Mouse (Mus musculus) cerebral cortex, adult 2 months (tissue): ENCODE results near the gene Ptdss2.

Experiments used
- whole genome bisulfite sequencing: fragments of 180-500 bp; shearing (Covaris S2); methylation state at CpG from one replicate; pipeline ENCODE4 v1.1.7; 2018; 5-methylcytosine and 5-hydroxymethylcytosine counted together

The Ptdss2 gene

DNA sequence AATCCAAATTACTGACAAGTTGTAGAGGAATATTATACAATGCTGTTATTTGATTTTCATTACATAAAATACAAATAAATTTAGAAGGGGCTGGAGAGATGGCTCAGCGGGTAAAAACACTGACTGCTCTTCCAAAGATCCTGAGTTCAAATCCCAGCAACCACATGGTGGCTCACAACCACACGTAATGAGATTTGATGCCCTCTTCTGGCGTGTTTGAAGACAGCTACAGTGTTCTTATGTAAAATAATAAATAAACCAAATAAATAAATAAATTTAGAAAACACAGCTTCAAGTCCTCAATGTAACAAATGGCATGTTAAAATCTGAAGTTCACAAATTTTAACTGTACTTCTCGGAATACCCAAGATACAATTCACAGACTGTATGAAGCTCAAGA, 52.9 kb downstream of the Ptdss2 start:
- 75% methylated on average over 4 of the region's 4 CpGs for WGBS

DNA sequence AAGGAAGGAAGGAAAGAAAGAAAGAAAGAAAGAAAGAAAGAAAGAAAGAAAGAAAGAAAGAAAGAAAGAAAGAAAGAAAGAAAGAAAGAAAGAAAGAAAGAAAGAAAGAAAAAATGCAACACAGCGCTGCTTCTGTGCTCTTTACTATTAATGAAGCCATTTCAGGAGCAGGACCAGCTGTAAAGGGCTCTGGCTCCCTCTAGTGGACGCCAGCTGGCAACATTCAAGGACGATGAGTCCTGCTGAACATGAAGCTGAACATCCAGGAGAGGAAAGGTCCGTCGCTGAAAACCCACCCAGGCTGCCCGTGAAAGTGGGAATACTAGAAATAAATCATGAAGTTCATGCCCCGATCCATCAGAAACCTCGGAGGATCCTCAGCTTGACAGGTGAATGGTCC, 54.0 kb downstream of the Ptdss2 start:
- WGBS = 2% methylated on average over 8 of the region's 8 CpGs

DNA sequence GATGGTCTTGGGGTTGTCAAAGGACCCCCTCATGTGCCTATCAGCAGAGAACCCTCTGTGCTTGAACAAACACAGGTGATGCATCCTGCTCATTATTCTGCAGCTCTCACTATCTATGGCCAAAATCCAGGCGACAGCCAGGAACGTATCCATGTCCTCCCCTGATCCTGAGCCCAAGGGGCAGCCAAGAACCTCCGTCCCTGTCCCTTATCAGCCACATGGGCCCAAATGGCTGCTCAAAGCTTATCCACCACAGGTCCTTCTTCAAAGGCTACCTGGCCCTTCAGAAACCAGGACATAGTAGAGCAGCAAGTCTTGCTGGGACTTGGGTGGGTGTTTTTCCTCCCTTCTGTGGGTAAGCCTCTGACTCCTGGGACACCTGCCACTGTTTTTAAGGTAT, 66.0 kb downstream of the Ptdss2 start:
- WGBS = 82% methylated on average over 3 of the region's 3 CpGs

DNA sequence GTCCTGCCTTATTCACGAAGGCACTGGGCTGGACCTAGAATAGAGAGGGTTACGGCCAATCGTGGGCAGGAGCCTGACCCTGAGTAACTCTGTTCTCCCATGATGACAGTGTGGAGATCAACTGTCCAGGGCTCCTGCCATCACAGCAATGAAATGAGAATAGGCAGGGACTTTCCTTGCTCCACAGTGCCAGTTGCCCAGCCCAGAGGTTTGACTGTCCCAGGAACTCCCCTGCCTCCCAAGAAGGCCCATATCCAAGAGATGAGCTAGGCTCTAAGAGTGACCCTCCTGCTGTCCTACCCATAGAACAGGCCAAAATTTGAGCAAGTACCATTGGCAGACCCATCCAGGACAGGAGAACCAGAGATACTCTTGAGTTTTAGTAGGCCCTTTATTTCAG, 66.6 kb downstream of the Ptdss2 start:
- WGBS = 83% methylated on average over 3 of the region's 3 CpGs

DNA sequence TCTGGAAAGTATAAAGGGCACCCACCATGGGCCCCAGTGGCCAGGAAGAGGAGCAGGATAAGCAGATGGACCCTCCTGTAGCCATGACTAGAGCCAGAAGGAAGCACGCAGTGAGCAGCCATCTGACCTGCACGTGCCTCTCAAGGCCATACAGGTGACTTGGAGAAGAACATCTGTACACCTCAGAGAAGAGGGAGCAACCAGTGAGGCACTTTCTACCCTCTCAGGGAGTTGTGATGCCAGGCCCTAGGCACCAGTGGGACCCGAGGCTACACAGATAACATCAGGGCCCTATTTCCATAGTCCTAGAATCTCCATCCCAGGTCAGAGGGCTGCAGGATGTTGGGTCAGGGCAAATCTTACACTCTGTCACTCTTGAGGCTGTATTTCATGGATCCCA, 68.0 kb downstream of the Ptdss2 start:
- 93% methylated on average over 3 of the region's 3 CpGs for WGBS

DNA sequence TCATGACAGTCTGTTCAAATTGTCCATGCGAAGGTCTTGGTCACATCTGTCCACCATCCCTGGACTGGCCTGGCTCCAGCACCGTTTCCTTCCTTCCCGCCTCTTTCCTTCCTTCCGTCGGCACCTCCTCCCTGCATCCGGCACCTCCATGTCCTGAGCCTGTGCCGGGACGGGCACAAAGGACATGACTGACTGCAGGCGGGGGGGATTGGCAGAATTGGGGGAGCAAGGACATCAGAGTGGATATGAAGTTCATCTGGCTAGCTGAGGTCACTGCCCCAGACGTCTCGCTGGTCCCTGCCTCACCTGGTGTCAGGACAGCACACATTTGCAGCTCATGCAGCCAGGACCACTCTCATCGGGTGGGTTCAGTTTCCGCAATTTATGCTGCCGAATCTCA, 68.9 kb downstream of the Ptdss2 start:
- 85% methylated on average over 14 of the region's 14 CpGs for WGBS

DNA sequence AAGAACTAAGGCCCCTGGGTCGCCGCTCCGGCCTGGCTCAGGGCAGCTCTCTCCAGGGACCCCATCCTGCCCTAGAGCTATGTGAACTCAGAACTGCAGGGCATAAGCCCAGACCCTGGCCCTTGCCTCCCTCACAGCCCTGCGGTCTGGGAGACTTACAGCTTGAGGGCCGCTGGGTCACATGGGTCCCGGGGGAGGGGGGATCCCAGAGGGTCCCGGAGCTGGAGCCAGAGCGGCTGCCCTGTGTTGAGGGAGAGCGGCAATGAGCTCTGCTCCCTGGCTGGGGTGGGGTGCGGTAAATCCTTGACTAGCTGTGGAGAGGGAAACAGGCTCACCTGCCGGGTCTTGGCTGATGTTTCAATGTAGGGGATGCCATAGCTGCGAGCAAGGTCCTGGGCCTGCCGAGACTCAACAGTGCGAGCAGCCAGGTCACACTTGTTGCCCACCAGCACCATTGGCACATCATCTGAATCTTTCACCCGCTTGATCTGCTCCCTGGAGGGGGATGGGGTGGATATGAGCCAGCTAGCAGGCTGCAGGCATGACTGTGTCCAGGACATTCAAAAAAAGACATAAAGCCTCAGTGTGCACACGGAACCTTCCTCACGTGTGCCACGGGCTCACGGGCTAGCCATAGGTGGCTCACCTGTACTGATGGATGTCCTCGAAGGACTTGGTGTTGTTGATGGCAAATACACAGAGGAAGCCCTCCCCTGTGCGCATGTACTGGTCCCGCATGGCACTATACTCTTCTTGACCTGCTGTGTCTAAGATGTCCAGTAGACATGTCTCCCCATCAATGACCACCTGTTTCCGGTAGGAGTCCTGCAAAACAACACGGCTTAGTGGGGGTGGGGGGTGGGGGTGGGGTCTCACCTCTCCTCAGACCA, 69.9 kb downstream of the Ptdss2 start:
- 85% methylated on average over 24 of the region's 24 CpGs for WGBS

DNA sequence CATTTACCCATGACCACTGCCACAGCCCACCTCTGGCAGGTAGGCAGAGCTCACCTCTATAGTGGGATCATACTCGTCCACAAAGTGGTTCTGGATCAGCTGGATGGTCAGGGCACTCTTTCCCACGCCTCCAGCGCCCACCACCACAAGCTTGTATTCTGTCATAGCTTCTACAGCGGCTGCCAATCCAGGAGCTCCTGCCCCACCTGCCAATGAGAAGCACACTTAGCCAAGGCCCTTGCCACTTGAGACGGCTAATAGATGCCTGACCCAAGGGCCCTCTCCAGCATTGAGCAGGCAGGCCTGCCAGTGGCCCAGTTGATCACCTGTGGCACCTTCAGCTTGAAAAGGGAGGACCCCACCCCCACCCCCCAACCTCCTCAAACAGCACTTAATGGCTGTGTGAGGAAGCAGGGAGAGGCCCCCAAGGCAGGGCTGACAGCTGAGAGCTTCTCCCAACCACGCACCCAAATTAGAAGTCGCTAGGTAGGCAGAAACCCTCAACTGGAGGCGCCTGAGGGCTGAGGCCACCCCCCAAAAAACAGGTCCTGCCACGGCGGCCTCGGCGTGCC, 70.7 kb downstream of the Ptdss2 start:
- WGBS = 23% methylated on average over 12 of the region's 12 CpGs

DNA sequence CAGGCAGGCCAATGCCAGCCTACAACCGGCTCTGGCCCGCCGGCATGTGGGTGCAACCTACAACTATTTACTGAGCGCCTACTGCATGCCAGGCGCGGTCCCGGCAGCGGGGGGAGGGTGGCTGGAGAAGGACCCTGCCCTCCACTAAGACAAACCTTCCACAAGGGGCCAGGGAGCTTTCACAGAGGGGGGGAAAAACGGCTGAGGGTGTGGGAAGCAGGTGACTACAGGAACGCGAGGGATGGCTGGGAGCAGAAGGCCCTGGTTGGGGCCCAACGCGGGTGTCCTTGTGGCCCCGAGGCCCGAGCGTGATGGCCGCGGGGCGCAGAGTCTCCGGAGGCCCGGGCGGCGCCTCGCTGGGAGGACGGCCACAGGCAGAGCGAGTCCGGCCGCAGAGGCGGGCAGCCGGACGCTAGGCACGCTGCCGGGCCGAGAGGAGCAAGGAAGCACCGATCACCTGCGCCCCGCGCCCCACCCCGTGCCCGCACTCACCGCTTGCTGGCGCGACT, 71.2 kb downstream of the Ptdss2 start:
- under 1% methylated on average over 43 of the region's 43 CpGs for WGBS

DNA sequence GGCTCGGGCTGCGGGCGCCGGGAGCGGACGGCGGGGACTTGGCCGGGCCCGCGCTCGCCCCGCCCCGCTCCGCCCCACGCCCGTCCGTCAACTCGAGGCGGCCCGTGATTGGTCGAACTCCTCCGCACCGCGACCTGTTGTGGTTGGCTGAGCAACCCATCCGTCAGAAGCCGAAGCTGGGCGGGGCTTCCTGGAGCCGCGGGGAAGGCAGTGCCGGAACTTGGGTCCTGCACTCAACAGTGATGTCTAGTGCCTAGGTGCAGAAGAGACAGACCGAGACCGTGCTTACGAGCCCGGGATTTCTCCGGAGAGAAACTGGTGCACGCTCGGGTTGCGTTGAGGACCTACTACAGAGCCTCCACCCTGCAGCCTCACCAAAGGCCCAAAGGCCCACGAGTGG, 71.8 kb downstream of the Ptdss2 start, which contains the start of the genes Hras and Lrrc56:
Gene Hras (minus strand): TSS at position 58 of the 400 bp plus-strand sequence.
Gene Lrrc56 (plus strand): TSS at position 210 of the 400 bp plus-strand sequence.
- WGBS = under 1% methylated on average over 39 of the region's 39 CpGs

DNA sequence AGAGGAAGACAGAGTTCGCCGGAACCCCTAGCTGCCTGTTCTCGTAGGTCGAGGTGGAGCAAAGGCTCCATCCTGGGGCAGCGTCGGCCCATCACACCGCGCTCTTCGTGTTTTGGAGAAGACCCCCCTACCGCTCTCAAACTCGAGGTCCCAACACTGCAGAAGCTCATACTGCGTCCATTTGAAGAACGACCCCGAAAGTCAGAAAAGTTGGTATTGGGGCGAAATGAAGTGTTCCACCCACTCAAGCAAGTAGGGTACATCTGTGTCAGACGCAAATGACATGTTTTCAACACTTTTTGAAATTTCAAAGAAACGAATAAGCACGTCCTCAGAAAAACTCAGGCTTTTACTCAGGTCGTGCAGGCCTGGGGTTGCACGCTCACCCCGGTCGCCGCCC, 72.2 kb downstream of the Ptdss2 start:
- under 1% methylated on average over 23 of the region's 23 CpGs for WGBS

DNA sequence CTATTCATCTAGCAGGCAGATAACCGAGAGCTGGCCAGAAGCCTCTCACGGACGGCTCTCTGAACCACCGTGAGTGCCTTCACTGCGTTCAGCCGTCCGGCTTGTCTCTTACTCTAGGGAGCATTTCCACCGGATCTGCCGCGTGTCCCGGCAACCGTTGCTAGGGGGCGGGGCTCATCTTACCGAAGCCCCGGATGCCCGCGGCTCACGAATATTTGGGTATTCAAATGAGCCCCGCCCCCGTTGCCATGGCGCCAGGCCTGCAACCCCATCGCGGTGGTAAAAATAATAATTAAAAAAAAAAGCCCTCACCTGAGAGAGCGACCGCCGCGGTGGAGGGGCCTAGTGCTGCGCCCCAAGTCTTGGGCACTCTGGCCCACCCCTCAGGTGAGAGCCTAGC, 72.6 kb downstream of the Ptdss2 start:
- WGBS = 2% methylated on average over 28 of the region's 28 CpGs

DNA sequence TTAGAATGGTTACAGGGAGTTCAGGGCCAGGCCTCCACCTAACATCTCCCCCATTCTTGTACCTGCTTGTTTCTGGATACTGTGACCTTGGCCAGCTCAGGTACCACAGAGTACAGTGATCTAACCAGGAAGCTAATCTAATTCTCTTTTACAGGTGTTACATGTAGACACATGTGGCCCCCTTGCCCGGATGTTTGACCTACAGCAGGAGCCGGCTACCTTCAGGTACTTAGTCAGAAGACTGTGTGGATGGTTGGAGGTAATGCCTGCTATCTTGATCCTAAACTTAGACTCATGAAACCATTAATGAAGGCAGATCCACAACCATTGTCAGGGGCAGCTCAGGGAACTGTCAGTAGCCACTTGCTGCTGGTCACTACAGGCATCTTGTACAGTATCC, 73.6 kb downstream of the Ptdss2 start:
- WGBS = 94% methylated on average over 2 of the region's 2 CpGs

DNA sequence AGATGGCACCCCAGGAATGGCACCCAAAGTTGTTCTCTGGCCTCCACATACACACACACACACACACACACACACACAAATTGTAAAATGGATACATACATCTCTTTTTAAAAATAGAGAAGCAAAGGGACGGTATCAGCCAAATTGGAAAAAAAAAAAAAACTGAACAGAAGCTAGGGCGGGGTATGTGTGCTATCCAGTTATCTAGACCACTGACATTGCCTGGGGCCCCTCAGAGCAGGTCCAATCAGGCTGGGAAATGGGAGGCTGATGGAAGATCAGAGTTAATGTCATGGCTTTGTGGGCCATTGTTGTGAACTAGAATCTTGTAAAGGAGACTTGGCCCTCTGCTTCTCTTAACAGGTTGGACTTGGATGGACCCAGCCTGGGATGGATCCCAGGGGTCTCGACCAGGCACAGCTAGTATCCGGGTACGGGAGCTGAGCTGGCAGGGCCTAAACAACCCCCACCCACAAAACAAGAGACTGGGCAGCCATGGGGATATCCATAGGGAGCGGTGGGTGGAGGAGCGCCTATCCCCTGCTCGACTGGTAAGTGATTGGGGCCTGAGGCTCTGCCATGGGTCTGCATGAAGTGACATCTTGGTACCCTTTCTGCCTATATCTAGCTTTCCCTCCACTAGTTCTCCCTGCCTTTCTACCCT, 74.6 kb downstream of the Ptdss2 start:
- 96% methylated on average over 8 of the region's 8 CpGs for WGBS

DNA sequence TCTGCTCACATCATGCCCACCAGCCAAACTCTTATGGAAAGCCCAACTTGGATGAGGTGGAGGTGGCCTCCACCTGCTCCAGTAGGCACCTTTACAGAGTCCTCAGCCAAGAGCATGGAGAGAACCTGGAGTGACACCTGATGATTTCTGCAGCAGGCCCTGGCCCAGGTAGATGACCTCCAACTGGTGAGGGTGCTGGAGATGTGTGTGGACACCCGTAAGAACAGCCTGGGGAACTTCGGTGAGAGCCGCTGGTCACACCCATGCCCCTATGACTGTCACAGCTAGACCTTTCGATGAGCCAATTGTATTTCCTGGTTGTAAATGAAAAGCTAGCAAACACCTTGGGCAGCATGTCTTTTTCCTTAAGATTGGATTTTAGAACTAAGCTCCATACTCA, 75.9 kb downstream of the Ptdss2 start:
- WGBS = 97% methylated on average over 4 of the region's 4 CpGs

DNA sequence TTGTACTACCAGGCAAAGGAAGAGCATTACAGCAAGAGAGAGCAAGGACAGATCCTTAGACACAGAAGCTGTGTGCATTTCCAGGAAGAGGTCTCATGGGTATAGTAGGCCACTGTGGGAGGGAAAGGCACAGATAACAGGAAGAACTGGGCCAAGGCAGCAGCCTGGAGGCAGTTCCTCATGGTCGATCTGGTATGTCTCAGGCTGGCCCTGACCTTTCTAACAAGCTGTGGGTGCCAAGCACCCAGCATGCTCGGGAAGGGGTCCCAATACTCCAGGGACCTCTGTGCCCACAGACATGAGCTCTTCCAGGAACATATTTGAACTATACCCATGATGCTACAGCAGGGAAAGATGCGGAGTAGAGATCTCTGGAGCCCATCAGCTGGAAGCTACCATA, 82.4 kb downstream of the Ptdss2 start:
- 81% methylated on average over 3 of the region's 3 CpGs for WGBS

DNA sequence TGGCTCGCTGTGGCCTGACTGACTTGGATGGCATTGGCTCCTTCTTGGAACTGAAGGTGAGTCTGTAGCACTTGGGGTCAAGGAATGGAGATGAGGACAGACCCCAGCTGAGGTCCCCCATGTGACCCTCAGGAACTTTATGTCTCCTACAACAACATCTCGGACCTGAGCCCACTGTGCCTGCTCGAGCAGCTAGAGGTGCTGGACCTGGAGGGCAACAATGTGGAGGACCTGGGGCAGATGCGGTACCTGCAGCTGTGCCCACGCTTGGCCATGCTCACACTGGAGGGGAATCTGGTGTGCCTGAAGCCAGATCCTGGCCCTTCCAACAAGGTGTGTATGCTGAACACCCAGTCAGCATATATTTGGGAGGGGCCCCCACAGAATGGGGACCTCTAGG, 83.3 kb downstream of the Ptdss2 start:
- WGBS = 94% methylated on average over 5 of the region's 5 CpGs

DNA sequence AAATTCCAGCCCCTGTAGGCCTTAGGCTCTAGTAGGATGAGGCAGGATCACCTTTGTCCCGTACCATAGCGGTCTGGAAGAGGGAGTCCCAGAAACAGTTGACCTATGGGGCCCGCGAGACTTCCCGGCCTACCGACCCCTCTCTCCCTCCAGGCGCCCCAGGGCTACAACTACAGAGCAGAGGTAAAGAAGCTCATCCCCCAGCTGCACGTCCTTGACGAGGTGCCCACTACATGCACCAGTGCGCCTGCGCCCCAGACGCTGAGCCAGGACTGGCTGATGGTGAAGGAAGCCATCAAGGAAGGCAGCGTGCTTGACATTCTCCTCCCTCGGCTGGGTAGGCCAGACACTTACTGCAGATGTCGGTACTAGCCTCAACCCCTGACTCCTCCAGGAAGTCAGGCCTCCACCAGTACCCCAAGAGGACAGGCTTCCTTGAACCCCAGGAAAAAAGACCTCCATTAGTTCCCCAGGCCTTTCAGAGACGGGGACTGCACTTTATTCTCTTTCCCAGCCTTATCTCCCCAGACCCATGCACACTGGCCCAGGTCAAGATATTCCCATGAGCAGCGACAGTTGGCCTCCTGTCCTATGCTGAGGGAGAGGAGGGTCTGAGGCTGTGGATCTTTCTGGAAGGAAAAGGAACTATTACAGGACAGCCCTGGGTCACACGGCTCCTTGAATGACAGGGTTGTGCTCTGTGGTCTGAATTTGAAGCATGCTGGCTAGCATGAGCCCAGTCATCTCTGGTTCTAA, 84.2 kb downstream of the Ptdss2 start:
- 95% methylated on average over 18 of the region's 18 CpGs for WGBS
